Mouse (Mus musculus) thymus, postnatal 10 days (tissue): ENCODE measurements around the gene Gm20388.
A peak's percentile ranks its signal among the peaks of the same experiment; 100 is the strongest.

Experiments used
- DNase-seq, 2 experiments: peaks; one replicate each; pipeline ENCODE4 v3.0.0; 2021; ENCODE audit warnings: low spot score in 2 of 2

The Gm20388 gene

GRCm38 (mm10) chr8:122898018-122898417, 2987.4 kb downstream of the Gm20388 start:
- no peak for DNase-seq

GRCm38 (mm10) chr8:122898473-122898872, 2987.8 kb downstream of the Gm20388 start:
- no peak for DNase-seq

GRCm38 (mm10) chr8:122899085-122899484, 2988.4 kb downstream of the Gm20388 start:
- no peak for DNase-seq

GRCm38 (mm10) chr8:122901476-122901875, 2990.8 kb downstream of the Gm20388 start:
- no peak for DNase-seq

- DNase-seq: no peak
These were observed 2991.4 kb downstream of the Gm20388 start for GRCm38 (mm10) chr8:122901892-122902515.

GRCm38 (mm10) chr8:122902581-122902980, 2991.9 kb downstream of the Gm20388 start:
- no peak for DNase-seq

- DNase-seq: no peak
These were observed 2992.4 kb downstream of the Gm20388 start for GRCm38 (mm10) chr8:122903002-122903401.

GRCm38 (mm10) chr8:122904496-122904895, 2993.9 kb downstream of the Gm20388 start:
- DNase-seq: no peak

- no peak for DNase-seq
These were observed 2994.7 kb downstream of the Gm20388 start for GRCm38 (mm10) chr8:122905346-122905745.

GRCm38 (mm10) chr8:122906463-122907021, 2995.9 kb downstream of the Gm20388 start:
- peak; percentile 71 to 91 for DNase-seq

- DNase-seq: no peak
These were observed 3001.5 kb downstream of the Gm20388 start for GRCm38 (mm10) chr8:122912150-122912549.

GRCm38 (mm10) chr8:122912871-122913270, 3002.2 kb downstream of the Gm20388 start:
- DNase-seq: no peak

GRCm38 (mm10) chr8:122916766-122917165, 3006.1 kb downstream of the Gm20388 start:
- DNase-seq: peak in 1 of 2 experiments; percentile 25

GRCm38 (mm10) chr8:122917531-122918392, 3007.1 kb downstream of the Gm20388 start:
- DNase-seq: no peak

- peak in 1 of 2 experiments; percentile 37 for DNase-seq
These were observed 3007.9 kb downstream of the Gm20388 start for GRCm38 (mm10) chr8:122918438-122919107.

- DNase-seq: no peak
These were observed 3010.2 kb downstream of the Gm20388 start for GRCm38 (mm10) chr8:122920890-122921289.

GRCm38 (mm10) chr8:122922945-122923344, 3012.3 kb downstream of the Gm20388 start:
- no peak for DNase-seq

- DNase-seq: no peak
These were observed 3012.9 kb downstream of the Gm20388 start for GRCm38 (mm10) chr8:122923431-122924090.

GRCm38 (mm10) chr8:122924091-122924490, 3013.4 kb downstream of the Gm20388 start:
- no peak for DNase-seq

- DNase-seq: no peak
These were observed 3015.5 kb downstream of the Gm20388 start for GRCm38 (mm10) chr8:122925939-122926722.

GRCm38 (mm10) chr8:122926782-122927181, 3016.1 kb downstream of the Gm20388 start:
- peak in 1 of 2 experiments; percentile 50 for DNase-seq
